Mouse (Mus musculus) central nervous system, embryonic 14 days (tissue): ENCODE data around the gene Ccdc125. TPM values are rescaled to one million over a fixed set of nuclear protein-coding genes. Genes with fewer than 3 reads are reported as not detected.

Experiments
- polyA plus RNA-seq: library from polyadenylated mRNA; depleted of rRNA; stranded (reverse); fragments of >200 nt; gene quantifications from 2 replicates; pipeline ENCODE4 v1.2.3, GENCODE M21; 2012; rRNA removed

Gene Ccdc125
- polyA plus RNA-seq: 1.3 and 1.6 TPM in 2 replicates

DNA sequence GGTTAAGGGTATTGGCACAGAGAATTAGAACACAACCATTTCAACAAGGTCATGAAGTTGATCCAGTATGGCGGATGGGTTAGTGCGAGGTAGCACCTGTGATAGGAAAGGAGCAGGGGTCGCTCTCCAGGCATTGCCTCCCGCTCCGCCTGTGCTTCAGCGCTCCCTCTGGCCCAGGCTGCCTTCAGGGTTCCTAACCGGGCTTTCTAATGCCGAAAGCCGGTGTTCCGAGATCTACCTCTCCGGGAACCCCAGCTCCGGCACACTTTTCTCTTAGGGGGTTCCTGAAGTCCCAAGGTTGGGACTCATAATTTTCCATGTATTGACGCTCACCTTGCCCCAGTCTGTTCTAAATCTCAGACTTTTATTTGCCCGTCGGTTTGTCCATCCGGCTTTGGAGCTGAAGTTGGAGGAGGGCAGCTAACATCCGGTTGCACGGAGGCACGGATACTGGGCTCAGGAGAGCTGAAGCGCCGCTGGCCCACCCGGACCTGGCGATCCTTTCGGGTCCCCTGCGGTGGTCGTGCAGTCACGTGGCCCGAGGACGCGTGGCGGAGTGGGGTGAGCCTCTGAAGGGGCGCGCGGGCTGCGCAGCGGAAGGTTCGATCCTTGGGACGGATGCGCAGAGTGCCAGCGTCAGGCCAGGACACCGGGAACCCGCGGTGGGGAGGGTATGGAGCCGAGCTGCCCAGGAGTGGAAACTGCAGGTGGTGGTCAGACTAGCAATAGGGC is at the start of gene Ccdc125:
TSS of gene Ccdc125 (plus strand) at position 427 of the 732 bp plus-strand sequence.

DNA sequence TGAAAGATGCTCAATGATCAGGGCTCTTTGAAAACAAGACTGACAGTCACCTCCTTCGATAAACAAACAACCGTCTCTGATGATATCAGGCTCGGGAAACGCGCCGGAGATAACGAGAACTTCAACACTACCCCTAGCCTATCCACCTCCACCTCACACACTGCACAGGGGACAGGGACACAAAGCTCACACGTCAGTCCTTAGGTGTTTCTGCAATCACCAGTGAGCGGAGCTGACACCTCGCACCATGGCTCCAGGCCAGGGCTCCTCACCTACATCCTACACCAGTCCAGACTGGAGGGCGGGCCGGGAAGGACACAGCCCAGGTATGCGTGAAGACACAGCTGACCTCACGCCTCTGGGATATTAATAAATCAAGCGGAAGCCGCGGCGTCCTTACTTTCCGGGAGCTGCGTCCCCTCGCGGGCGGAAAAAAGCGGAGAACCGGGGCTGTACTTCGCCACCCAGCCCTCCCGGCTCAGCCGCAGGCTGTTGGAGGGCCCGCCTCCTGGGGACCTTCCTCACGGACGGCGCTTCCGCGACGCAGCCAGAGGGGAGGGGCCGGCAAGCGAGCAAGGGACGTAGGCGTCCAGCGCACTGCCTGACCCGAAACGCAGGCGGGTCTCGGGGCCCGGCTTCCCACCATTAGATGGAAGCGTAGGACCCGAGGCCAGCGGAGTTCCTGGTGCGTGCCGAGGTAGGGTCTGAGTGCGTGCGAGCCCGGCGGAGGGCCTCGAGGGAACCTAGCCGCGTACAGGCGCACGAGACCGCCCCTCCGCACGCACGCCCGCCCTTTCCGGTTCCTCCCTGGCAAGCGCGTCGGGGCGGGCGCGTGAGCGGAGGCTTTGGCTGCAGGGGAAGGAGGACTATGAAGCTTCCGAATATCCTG is 18.7 kb upstream of the Ccdc125 start, which contains the start of the genes Ak6 and Rad17:
TSS of gene Ak6 (plus strand) at position 430 of the 889 bp plus-strand sequence.
TSS of gene Rad17 (minus strand) at position 502 of the 889 bp plus-strand sequence.

DNA sequence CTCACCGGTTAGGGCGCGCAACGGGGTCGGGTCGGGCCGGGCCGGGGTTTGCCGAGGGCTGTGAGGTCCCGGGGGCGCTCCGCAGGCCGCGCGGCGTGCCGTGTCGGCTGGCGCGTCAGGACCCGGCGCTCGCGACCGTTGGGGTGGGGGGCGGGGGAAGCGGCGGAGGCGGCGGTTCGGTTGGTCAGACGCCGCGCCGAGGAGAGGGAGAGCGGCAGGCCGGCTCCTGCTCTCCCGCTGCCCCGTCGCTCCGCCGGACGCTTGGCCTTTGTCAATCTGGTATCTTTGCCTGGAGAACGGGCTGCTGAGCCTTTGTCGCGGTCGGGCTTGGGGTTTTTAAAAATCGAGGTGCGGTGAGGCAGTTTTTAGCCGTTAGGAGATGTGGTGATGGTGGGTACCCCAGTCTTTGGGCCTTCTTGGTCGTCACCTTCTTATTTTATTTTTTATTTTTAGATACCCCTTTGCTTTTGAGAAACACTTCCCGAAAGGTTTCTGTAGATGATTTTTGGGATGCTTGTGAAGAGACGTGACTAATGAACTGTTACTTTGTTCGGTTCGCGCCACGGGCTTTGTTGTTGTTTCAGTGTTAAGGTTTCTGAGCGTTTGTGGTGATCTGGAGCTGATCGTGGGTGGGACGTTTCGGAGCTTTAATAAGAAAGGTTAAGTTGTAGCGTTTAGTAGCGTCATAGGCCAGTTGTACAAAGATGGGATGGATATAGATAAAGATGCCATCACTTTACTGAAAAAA is 17.9 kb upstream of the Ccdc125 start, which contains the start of gene Taf9:
TSS of gene Taf9 (plus strand) at position 141 of the 748 bp plus-strand sequence.

DNA sequence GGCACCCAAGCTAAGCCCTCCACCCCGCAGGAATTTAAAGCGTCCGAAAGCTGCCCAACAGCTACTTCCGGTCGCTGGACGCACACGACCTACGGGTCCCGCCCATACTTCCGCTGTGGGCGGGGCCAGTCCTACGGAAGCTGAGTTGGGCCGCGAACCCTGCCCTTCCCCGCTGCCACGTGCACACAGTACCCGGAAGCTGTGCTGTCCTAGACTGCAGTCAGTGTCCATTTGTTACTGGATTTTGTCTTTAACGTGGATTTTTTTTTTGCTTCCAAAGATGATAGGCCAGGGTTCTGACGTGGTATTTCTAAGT is 61.3 kb downstream of the Ccdc125 start, which contains the start of gene Cdk7:
TSS of gene Cdk7 (minus strand) at position 79 of the 316 bp plus-strand sequence.

DNA sequence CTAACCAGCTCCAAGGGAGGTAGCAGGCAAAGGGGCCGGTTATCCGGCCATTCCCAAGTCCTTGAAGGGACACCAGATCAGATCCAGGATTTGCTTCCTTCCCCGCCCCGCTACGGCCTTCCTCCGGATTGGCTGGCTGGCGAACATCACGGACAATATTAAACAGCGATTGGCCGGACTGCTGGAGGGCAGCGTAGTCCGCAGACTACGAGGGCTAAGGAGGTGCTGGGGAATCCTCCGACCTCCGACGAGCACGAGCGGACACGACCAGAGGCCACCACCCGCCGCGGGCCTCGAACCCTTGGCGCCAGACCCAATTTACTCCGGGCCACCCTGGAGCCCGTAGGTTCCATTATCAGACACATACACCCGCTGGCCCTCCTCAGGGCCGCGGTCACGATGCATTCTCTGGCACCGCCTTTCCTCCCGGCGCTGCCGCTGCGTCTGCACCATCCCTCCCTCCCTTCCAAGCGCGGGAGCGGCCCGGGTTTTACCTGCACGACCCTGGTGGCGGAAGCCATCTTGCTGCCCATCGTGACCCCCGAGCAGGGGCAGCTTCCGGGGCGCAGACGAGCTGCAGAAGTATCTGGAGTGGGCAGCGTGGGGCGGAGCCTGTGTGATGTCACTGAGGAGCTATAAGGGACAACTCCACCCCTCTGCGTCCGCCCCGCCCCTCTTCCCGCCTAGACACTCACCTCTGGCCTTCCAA is 74.7 kb downstream of the Ccdc125 start, which contains the start of gene Mrps36:
TSS of gene Mrps36 (minus strand) at position 624 of the 709 bp plus-strand sequence.

Other genes with a start within 250 kb of the Ccdc125 start
- 0.05 TPM in 2 replicates for gene Naip1, start 216.8 kb upstream of the Ccdc125 start, polyA plus RNA-seq
- 79.0 and 81.0 TPM in 2 replicates for gene Gtf2h2, start 177.1 kb upstream of the Ccdc125 start, polyA plus RNA-seq
- 2.8 TPM in 2 replicates for gene Ocln, start 117.0 kb upstream of the Ccdc125 start, polyA plus RNA-seq
- gene Marveld2, start 52.7 kb upstream of the Ccdc125 start, polyA plus RNA-seq: 1.8 and 2.8 TPM in 2 replicates
- gene Ak6, start 18.7 kb upstream of the Ccdc125 start, polyA plus RNA-seq: 252 and 281 TPM in 2 replicates
- 15.8 and 18.6 TPM in 2 replicates for gene Rad17, start 18.7 kb upstream of the Ccdc125 start, polyA plus RNA-seq
- gene Taf9, start 18.1 kb upstream of the Ccdc125 start, polyA plus RNA-seq: 28.4 and 28.7 TPM in 2 replicates
- 33.1 and 34.7 TPM in 2 replicates for gene Cdk7, start 61.2 kb downstream of the Ccdc125 start, polyA plus RNA-seq
- gene Mrps36, start 74.9 kb downstream of the Ccdc125 start, polyA plus RNA-seq: 63.1 and 63.6 TPM in 2 replicates
- 14.4 and 14.5 TPM in 2 replicates for gene Cenph, start 106.2 kb downstream of the Ccdc125 start, polyA plus RNA-seq
- 72.6 and 104 TPM in 2 replicates for gene Ccnb1, start 116.9 kb downstream of the Ccdc125 start, polyA plus RNA-seq
- gene Slc30a5, start 163.7 kb downstream of the Ccdc125 start, polyA plus RNA-seq: 40.3 and 44.6 TPM in 2 replicates